ENCODE assay signal across 16 mouse cellular contexts in the genomic region with DNA sequence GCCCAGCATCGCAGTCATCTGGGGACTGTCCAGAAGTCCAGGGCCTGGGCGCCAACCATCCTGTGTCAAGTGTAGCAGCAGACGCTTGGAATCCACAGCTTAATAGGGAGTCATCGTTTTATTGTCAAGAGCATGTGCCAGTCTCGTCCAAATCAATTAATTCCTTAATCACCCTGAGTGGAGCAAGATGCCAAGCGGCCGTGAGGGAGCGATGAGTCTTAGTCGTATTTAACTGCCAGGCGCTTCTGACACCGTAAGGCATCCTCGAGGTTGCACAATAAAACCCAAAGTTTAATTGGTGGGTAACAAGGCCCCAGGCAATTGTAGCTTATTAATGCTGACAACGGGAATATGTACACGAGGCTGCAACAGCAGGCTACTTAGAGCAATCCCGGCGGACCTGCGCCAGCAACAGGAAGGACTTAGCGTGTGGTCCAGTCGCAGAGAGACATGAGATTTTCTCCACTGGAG.
DNase-seq lines count a peak whose midpoint lies in the region; ATAC-seq and TF ChIP-seq lines count a peak whose summit lies in the region.
"Had no signal": no experiment of that assay in that cellular context is flagged by ENCODE, and none has a peak within 500 bp of the region (broad histone marks: within the 10 kb centered on the region; RNA-seq: fewer than 3 reads in every experiment).

No protein-coding gene starts in this region.

- no peak for TF ChIP-seq POLR2A in lung, adult 2 months (IDR thresholded peaks at IDR 0.05; ENCODE audit: borderline replicate concordance, extremely low read depth, low read depth, low read length)

- no peak overlapping the region for H3K4me3 ChIP-seq in forebrain, embryonic 15.5 days
- no peak overlapping the region for H3K4me3 ChIP-seq in forebrain, embryonic 12.5 days (replicated peaks)
- no peak overlapping the region for H3K4me3 ChIP-seq in left cerebral cortex, adult 2 months
- H3K4me3 ChIP-seq in forebrain, postnatal 0 days (ENCODE audit: low read depth, low read length): no peak overlapping the region
- H3K4me3 ChIP-seq in neural tube, embryonic 14.5 days (ENCODE audit: low read depth, low read length): no peak overlapping the region
- no peak overlapping the region for H3K4me3 ChIP-seq in lung, adult 2 months (replicated peaks; ENCODE audit: extremely low read depth, low read depth, low read length)
- H3K4me3 ChIP-seq: embryonic facial prominence, embryonic 13.5 days; intestine, embryonic 15.5 days; kidney, embryonic 15.5 days; midbrain, embryonic 12.5 days had no signal

- no peaks in the 10 kb centered on the region for H3K4me1 ChIP-seq in forebrain, embryonic 15.5 days
- 0 out of 2 replicates have a peak, but pooled peaks cover 5% of the 10 kb centered on the region for H3K4me1 ChIP-seq in forebrain, embryonic 12.5 days
- H3K4me1 ChIP-seq in forebrain, postnatal 0 days (ENCODE audit: insufficient read depth): no peaks in the 10 kb centered on the region
- no peaks in the 10 kb centered on the region for H3K4me1 ChIP-seq in neural tube, embryonic 14.5 days (ENCODE audit: control insufficient read depth, insufficient read depth, low read length)
- H3K4me1 ChIP-seq in lung, adult 2 months (ENCODE audit: control insufficient read depth, insufficient read depth, low read length): no peaks in the 10 kb centered on the region
- H3K4me1 ChIP-seq: embryonic facial prominence, embryonic 13.5 days; intestine, embryonic 15.5 days; kidney, embryonic 15.5 days; midbrain, embryonic 12.5 days had no signal

- H3K36me3 ChIP-seq in forebrain, embryonic 15.5 days: no peaks in the 10 kb centered on the region
- no peaks in the 10 kb centered on the region for H3K36me3 ChIP-seq in forebrain, embryonic 12.5 days (replicated peaks)
- H3K36me3 ChIP-seq in forebrain, postnatal 0 days (ENCODE audit: insufficient read depth): no peaks in the 10 kb centered on the region
- no peaks in the 10 kb centered on the region for H3K36me3 ChIP-seq in neural tube, embryonic 14.5 days (ENCODE audit: control insufficient read depth, insufficient read depth, low read length)
- H3K36me3 ChIP-seq: embryonic facial prominence, embryonic 13.5 days; intestine, embryonic 15.5 days; kidney, embryonic 15.5 days; midbrain, embryonic 12.5 days had no signal

- no peaks in the 10 kb centered on the region for H3K27me3 ChIP-seq in forebrain, embryonic 15.5 days
- H3K27me3 ChIP-seq in forebrain, embryonic 12.5 days: no peaks in the 10 kb centered on the region
- H3K27me3 ChIP-seq in forebrain, postnatal 0 days (ENCODE audit: insufficient read depth, low read length): peaks cover 3% of the 10 kb centered on the region; the same call in 1 of the 2 replicates
- no peaks in the 10 kb centered on the region for H3K27me3 ChIP-seq in neural tube, embryonic 14.5 days (ENCODE audit: control insufficient read depth, insufficient read depth, low read length)
- H3K27me3 ChIP-seq: embryonic facial prominence, embryonic 13.5 days; intestine, embryonic 15.5 days; kidney, embryonic 15.5 days; midbrain, embryonic 12.5 days had no signal

- no peak overlapping the region for H3K4me2 ChIP-seq in forebrain, embryonic 15.5 days (replicated peaks)
- no peak overlapping the region for H3K4me2 ChIP-seq in forebrain, embryonic 12.5 days
- H3K4me2 ChIP-seq in forebrain, postnatal 0 days (ENCODE audit: low read depth): no peak overlapping the region
- no peak overlapping the region for H3K4me2 ChIP-seq in neural tube, embryonic 14.5 days (ENCODE audit: low read depth, low read length)
- H3K4me2 ChIP-seq: embryonic facial prominence, embryonic 13.5 days; intestine, embryonic 15.5 days; kidney, embryonic 15.5 days; midbrain, embryonic 12.5 days had no signal

- H3K27ac ChIP-seq in forebrain, embryonic 15.5 days (replicated peaks): no peak overlapping the region
- no peak overlapping the region for H3K27ac ChIP-seq in forebrain, embryonic 12.5 days
- H3K27ac ChIP-seq in left cerebral cortex, adult 2 months: no peak overlapping the region
- no peak overlapping the region for H3K27ac ChIP-seq in forebrain, postnatal 0 days (ENCODE audit: low read depth, low read length)
- H3K27ac ChIP-seq in neural tube, embryonic 14.5 days (ENCODE audit: low read depth, low read length): no peak overlapping the region
- H3K27ac ChIP-seq: embryonic facial prominence, embryonic 13.5 days; intestine, embryonic 15.5 days; kidney, embryonic 15.5 days; liver, embryonic 14.5 days; midbrain, embryonic 12.5 days had no signal

- DNase-seq in left cerebral cortex, postnatal 4 days: peak; percentile 61
- DNase-seq in left cerebral cortex, adult 2 months (ENCODE audit: extremely low spot score in 1 of 2, low spot score in 2 of 2): no peak
- DNase-seq in forebrain, postnatal 0 days: peak; percentile 25
- DNase-seq in thymus, postnatal 0 days (ENCODE audit: low spot score): no peak
- no peak for DNase-seq in lung, adult 2 months
- DNase-seq: adrenal gland, postnatal 10 days; heart, postnatal 14 days; thymus, postnatal 25 days had no signal

- no peak overlapping the region for H3K9ac ChIP-seq in forebrain, embryonic 15.5 days (replicated peaks)
- H3K9ac ChIP-seq in forebrain, embryonic 12.5 days: no peak overlapping the region
- no peak overlapping the region for H3K9ac ChIP-seq in forebrain, postnatal 0 days
- H3K9ac ChIP-seq in neural tube, embryonic 14.5 days (replicated peaks; ENCODE audit: low read depth, low read length): no peak overlapping the region
- H3K9ac ChIP-seq: embryonic facial prominence, embryonic 13.5 days; intestine, embryonic 15.5 days; kidney, embryonic 15.5 days; liver, embryonic 14.5 days; midbrain, embryonic 12.5 days had no signal

- intact Hi-C loops in left cerebral cortex, postnatal 4 days (cut with DNase I): no loop called here
- intact Hi-C loops in left cerebral cortex, adult 2 months (cut with DNase I): no loop called here

- no peak for TF ChIP-seq CTCF in left cerebral cortex, adult 2 months (IDR thresholded peaks at IDR 0.05)
- TF ChIP-seq CTCF in forebrain, postnatal 0 days (IDR thresholded peaks at IDR 0.05; ENCODE audit: low read depth): no peak
- TF ChIP-seq CTCF in lung, adult 2 months (IDR thresholded peaks at IDR 0.05; ENCODE audit: insufficient read depth, low read length): no peak

- H3K9me3 ChIP-seq in forebrain, embryonic 15.5 days: no peaks in the 10 kb centered on the region
- peaks cover 6% of the 10 kb centered on the region; the same call in 1 of the 2 replicates for H3K9me3 ChIP-seq in forebrain, embryonic 12.5 days
- H3K9me3 ChIP-seq in forebrain, postnatal 0 days (ENCODE audit: low read length): 0 out of 2 replicates have a peak, but pooled peaks cover 3% of the 10 kb centered on the region
- no peaks in the 10 kb centered on the region for H3K9me3 ChIP-seq in neural tube, embryonic 14.5 days (ENCODE audit: control insufficient read depth, low read length)
- H3K9me3 ChIP-seq: embryonic facial prominence, embryonic 13.5 days; intestine, embryonic 15.5 days; kidney, embryonic 15.5 days had no signal

- 45% methylated on average over 19 of the region's 19 CpGs for WGBS in forebrain, embryonic 15.5 days
- WGBS in forebrain, embryonic 12.5 days: 65% methylated on average over 19 of the region's 19 CpGs
- WGBS in forebrain, postnatal 0 days: 36% methylated on average over 19 of the region's 19 CpGs
- 46% methylated on average over 19 of the region's 19 CpGs for WGBS in neural tube, embryonic 14.5 days
- 80% methylated on average over 19 of the region's 19 CpGs for WGBS in lung, adult 2 months

- peak; percentile 46; the same call in 1 of the 2 replicates for ATAC-seq in forebrain, embryonic 15.5 days (replicated peaks)
- no peak for ATAC-seq in forebrain, embryonic 12.5 days (ENCODE audit: low FRiP score)
- no peak; the same call in 1 of the 2 replicates for ATAC-seq in forebrain, postnatal 0 days
- ATAC-seq in neural tube, embryonic 14.5 days (ENCODE audit: low read depth): peak; percentile 82
- ATAC-seq: intestine, embryonic 15.5 days had no signal

Comparison
In these comparisons a context has a peak if more than half of its experiments do, and no peak if none do; other contexts are left out.
1. ATAC-seq: peak in forebrain, embryonic 15.5 days (single experiment) and neural tube, embryonic 14.5 days (single experiment); none in forebrain, embryonic 12.5 days (single experiment) and forebrain, postnatal 0 days (single experiment).
2. DNase-seq: peak in left cerebral cortex, postnatal 4 days (single experiment) and forebrain, postnatal 0 days (single experiment); none in left cerebral cortex, adult 2 months (0 of 2), thymus, postnatal 0 days (single experiment) and lung, adult 2 months (single experiment).